Mouse (Mus musculus) bone marrow macrophage, adult 2 months (primary cell): Measurements from ENCODE around the gene Gm11541. TPM values are rescaled to one million over a fixed set of nuclear protein-coding genes. Genes with fewer than 3 reads are reported as not detected.

Experiments used
- H3K27ac ChIP-seq: 2 replicates; pipeline ENCODE4 v1.5.1; 2012; ENCODE audit warnings: low read depth, low read length; ENCODE audit not compliant: insufficient read depth
- H3K4me1 ChIP-seq: 2 replicates; pipeline ENCODE4 v1.6.1; 2012; ENCODE audit warnings: low read length; ENCODE audit not compliant: control insufficient read depth, insufficient read depth
- H3K4me3 ChIP-seq: 2 replicates; pipeline ENCODE4 v1.5.1; 2012; ENCODE audit warnings: mild to moderate bottlenecking, low read length, moderate library complexity; ENCODE audit not compliant: insufficient read depth
- CTCF ChIP-seq: IDR thresholded peaks from 2 replicates; pipeline ENCODE4 v1.5.1; 2012; ENCODE audit warnings: low read depth, mild to moderate bottlenecking, low read length, moderate library complexity
- POLR2A ChIP-seq: IDR thresholded peaks from 2 replicates; pipeline ENCODE4 v1.6.1; 2012; ENCODE audit warnings: mild to moderate bottlenecking, low read depth, low read length, borderline replicate concordance
- polyA plus RNA-seq: library from polyadenylated mRNA; stranded (reverse); fragments of >200 nt; gene quantifications from 2 replicates; pipeline ENCODE4 v1.2.4, GENCODE M21; 2012; ENCODE audit not compliant: missing spikeins, insufficient read depth, insufficient read length

The Gm11541 gene
- not detected in 2 replicates for polyA plus RNA-seq

DNA sequence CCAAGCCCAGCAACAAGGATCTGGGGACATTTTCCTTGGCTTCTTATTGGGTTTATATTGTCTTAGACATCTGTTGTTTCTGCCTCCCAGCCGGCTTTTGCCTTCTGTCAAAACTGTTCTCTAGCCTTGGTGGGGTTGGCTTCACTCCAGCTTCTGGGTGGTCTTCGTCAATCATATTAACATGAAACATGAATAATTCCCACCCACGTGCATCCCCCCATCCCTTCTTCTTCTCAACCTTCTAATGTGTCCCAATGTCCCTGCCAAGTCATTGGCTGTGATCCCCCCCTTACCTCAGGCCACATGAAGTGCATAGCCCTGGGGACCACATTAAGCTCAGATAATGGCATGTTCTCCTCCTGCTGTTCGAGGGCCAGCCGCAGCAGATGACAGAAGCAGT lies at the start of gene Gm11541:
Gm11541 (minus strand) TSS at position 28 of the 400 bp plus-strand sequence.
- no peak within 1 kb of the TSS for H3K4me3 ChIP-seq
- H3K4me1 ChIP-seq, result peaks cover 32% of the 10 kb centered on the region
- TF ChIP-seq CTCF (no peak), POLR2A (no peak)
- peak within 1 kb of the TSS; percentile 46 for H3K27ac ChIP-seq

DNA sequence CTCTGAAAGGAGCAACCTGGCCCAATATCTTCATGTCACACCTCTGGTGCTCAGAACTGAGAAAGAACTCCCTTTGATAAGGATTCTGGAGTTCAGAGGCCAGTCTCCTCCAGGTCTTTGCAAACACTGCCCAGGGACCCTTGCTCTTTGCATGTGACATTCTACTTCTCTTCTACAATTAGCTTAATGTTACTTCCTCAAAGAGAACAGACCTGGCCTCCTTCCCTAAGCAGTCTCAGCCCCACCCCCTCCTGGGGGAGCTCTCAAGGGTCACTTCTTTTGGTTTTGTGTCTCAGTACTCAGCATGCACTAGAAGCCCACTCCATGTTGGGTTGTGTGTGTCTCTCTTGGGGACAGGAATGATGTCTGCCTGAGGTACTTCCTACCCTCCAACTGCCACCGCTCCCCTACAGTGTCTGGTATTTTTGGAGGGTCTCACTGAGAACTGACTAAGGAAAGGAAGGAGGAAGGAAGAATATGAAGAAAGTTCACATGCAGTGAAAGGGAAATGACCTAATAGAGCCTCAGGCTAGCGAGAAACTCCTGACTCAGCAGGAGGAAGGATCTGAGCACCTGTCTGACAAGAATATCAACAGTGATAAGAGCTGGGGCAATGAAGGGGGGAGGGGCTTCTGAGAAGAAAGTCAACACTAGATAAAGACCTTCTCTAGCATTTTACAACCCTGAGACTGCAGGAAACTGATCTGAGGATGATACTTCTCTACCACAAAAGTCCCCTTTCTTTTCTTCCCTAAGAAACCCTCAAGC lies 48.8 kb upstream of the Gm11541 start:
- H3K4me3 ChIP-seq, result no peak overlapping the region
- no peak for TF ChIP-seq CTCF
- TF ChIP-seq POLR2A, result no peak
- peak overlapping the region; percentile 55 for H3K27ac ChIP-seq
- peaks cover 21% of the 10 kb centered on the region for H3K4me1 ChIP-seq

DNA sequence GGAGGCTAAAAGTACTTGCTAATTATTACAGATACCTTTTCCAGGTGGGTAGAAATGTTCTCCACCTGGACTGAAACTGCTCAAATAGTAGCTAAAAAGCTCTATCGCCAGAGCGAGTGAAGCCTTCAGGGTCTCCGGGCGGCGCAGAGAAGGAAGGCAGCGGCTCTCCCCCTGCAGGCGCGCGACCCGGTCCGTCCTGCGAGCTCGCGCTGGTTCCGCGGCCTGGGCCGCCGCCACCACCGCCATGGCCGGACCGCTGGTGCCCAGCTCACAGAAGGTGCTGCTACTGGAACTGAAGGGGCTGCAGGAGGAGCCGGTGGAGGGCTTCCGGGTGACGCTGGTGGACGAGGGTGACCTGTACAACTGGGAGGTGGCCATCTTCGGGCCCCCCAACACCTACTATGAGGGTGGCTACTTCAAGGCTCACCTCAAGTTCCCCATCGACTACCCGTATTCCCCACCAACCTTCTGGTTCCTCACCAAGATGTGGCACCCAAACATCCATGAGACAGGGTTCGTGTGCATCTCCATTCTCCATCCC lies 37.5 kb upstream of the Gm11541 start, which contains the start of gene Cdc34b:
Cdc34b (plus strand) TSS at position 51 of the 541 bp plus-strand sequence.
- Histone ChIP-seq H3K4me3 (no peak within 1 kb of the TSS), H3K27ac (no peak within 1 kb of the TSS), H3K4me1 (no peaks in the 10 kb centered on the region)
- TF ChIP-seq CTCF (no peak), POLR2A (no peak)

DNA sequence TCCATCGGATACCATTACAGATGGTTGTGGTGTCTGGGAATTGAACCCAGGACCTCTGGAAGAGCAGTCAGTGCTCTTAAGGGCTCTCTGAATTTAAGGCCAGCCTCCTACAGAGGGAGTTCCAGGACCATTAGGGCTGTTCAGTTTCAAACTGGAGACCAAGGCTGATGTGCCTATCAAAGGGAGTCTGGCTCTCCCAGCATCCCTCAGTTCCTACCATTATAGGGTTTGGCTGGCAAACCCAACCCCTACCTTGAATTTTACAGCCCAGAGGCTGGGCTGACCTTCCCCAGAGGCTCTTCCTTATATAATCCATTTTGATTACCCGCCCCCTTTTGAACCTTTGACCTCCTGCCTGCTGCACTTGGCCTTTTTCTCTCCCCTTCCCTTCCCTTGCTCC lies 31.4 kb upstream of the Gm11541 start:
- Histone ChIP-seq H3K27ac (no peak overlapping the region), H3K4me1 (no peaks in the 10 kb centered on the region), H3K4me3 (no peak overlapping the region)
- TF ChIP-seq CTCF (no peak), POLR2A (no peak)

DNA sequence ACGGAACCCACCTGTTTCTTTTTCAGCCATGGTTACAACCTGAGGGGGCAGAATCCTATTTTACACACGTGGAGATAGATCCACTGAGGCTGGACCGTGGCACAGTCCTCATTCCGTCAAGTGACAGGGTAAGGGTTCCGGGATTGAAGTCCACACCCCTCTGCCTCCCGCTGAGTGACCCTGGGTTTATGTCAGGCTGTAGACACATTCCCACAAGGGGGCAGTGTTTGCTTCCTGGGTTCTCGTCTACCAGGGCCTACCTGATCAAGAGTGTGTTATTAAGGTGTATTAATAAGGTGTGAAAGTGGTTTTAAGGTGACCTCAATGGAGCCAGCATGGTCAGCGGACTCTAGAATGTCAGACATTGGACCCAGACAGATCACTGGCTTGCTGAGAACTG lies 28.5 kb upstream of the Gm11541 start:
- H3K4me3 ChIP-seq, result no peak overlapping the region
- no peak overlapping the region for H3K27ac ChIP-seq
- H3K4me1 ChIP-seq, result peaks cover 5% of the 10 kb centered on the region; the same call in 1 of the 2 replicates
- TF ChIP-seq POLR2A (no peak), CTCF (peak; percentile 43; the same call in 1 of the 2 replicates)

GRCm38 (mm10) chr11:94731229-94731628 lies 26.9 kb upstream of the Gm11541 start:
- Histone ChIP-seq H3K4me3 (no peak overlapping the region), H3K27ac (no peak overlapping the region), H3K4me1 (peaks cover 5% of the 10 kb centered on the region; the same call in 1 of the 2 replicates)
- no peak for TF ChIP-seq CTCF
- TF ChIP-seq POLR2A, result no peak

DNA sequence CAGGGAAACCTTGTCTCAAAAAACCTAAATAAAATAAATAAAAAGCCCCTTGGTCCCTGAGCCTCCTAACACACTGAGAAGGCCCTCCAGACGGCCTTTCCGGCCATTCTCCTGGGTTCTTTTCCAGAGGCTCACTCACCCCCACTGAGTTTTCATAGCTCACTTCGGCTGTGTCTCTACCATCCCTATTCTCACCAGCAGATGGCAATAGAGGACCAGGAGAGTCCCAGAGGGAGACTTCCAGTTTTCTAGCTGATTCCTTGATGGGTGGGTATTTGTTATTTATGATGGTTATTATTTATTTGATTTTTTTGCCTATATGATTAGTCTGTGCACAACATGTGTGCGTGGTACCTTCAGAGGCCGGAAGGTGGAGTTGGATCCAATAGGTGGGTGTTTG lies 26.0 kb upstream of the Gm11541 start:
- Histone ChIP-seq H3K4me3 (no peak overlapping the region), H3K27ac (no peak overlapping the region), H3K4me1 (peaks cover 5% of the 10 kb centered on the region; the same call in 1 of the 2 replicates)
- TF ChIP-seq CTCF (peak; percentile 30; the same call in 1 of the 2 replicates), POLR2A (no peak)

DNA sequence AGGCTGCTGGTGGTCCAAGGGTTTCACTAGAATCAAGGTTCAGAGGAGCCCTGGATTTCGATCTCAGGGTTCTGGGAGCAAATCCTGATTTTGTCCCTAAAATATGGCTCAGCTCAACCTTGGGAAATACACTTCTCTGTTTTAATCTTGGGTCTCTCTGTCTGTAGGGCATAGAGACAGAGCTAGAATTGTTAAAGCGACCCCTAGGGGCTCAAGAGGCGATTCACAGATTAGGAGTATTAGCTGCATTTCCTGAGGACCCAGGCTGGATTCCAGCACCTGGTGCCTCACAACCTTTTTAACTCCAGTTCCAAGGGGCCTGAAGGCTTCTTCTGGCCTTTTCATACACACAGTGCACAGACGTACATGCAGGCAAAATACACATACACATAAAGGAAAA lies 25.3 kb upstream of the Gm11541 start:
- no peak overlapping the region for H3K27ac ChIP-seq
- peaks cover 5% of the 10 kb centered on the region; the same call in 1 of the 2 replicates for H3K4me1 ChIP-seq
- TF ChIP-seq CTCF (no peak), POLR2A (no peak)
- no peak overlapping the region for H3K4me3 ChIP-seq

DNA sequence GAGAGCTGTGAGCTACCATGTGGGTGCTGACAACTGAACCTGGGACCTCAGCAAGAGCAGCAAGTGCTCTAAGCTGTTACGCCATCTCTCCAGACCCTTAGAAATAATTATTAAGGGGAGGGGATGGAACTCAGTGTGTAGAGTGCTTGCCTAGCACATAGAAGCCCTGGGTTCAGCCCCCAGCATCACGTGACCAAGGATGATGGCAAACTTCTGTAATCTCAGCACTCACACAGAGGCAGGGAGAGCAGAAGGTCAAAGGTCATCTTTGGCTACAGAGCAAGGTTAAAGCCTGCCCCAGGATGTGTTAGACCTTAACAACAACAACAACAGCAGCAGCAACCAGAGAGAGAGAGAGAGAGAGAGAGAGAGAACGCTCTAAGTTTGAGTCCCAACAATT lies 24.2 kb upstream of the Gm11541 start:
- Histone ChIP-seq H3K4me3 (no peak overlapping the region), H3K27ac (no peak overlapping the region), H3K4me1 (peaks cover 5% of the 10 kb centered on the region; the same call in 1 of the 2 replicates)
- TF ChIP-seq CTCF (no peak), POLR2A (no peak)

DNA sequence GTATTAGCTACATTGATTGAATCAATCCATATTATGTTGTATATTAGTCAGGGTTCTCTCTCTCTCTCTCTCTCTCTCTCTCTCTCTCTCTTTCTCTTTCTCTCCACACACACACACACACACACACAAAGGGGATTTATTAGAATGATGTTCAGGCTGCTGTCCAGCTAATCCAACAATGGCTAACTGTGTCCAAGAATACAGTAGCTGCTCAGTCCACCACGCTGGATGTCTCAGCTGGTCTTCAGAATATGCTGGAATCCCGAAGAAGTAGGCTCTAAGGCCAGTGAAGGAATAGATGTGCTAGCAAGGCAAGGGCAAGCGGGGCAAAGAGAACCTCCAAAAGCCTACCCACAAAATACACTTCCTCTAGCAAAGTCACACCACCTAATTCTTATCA lies 23.0 kb upstream of the Gm11541 start:
- Histone ChIP-seq H3K4me1 (peaks cover 5% of the 10 kb centered on the region; the same call in 1 of the 2 replicates), H3K4me3 (no peak overlapping the region), H3K27ac (no peak overlapping the region)
- TF ChIP-seq CTCF (no peak), POLR2A (no peak)
